Mouse (Mus musculus): ENCODE data around the gene Tmem14c. TPM values are rescaled to one million over a fixed set of nuclear protein-coding genes. Genes with fewer than 3 reads are reported as not detected.

Tmem14c gene
- polyA plus RNA-seq, 1 experiment, result 138 TPM

GRCm38 (mm10) chr13:41045901-41046300 lies 29.8 kb downstream of the Tmem14c start:
- WGBS, result 94% methylated on average over 8 of the region's 8 CpGs
- Histone ChIP-seq H3K27me3 (ENCODE audit: control insufficient read depth, insufficient read depth, low read length) (no peaks in the 10 kb centered on the region), H3K36me3 (ENCODE audit: control insufficient read depth, insufficient read depth, low read length) (no peaks in the 10 kb centered on the region), H3K4me1 (replicated peaks; ENCODE audit: control insufficient read depth, insufficient read depth, low read length) (no peaks in the 10 kb centered on the region), H3K4me3 (ENCODE audit: control insufficient read depth, insufficient read depth, low read length) (no peak overlapping the region), H3K27ac (ENCODE audit: control insufficient read depth, insufficient read depth, low read length) (no peak overlapping the region)
- no peak for TF ChIP-seq CTCF (IDR thresholded peaks at IDR 0.05; ENCODE audit: borderline replicate concordance, control insufficient read depth, extremely low read depth, insufficient read depth, low read length, poor library complexity)
- TF ChIP-seq POLR2A (IDR thresholded peaks at IDR 0.05; ENCODE audit: control insufficient read depth, extremely low read depth, insufficient read depth, low read length, poor library complexity), result no peak
- no peak for DNase-seq

DNA sequence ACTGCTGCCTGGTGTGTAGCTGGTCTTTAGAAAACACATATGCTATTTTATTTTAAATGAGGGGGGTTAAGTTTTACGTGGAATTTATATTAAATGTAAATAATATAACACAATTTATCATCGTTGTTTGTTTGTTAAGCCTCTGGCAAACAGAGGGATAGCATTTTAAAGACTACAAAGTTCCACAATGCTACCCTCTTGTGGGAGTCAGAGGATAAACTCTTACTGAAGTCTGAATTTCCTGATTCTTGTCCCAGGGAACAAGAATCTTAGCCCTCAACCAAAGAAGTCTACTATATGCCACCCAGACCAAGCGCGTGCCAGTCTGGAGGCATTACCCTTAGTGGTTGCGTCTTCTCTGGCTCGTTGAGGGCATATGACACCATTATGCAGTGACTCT lies 31.2 kb downstream of the Tmem14c start:
- Histone ChIP-seq H3K27ac (ENCODE audit: control insufficient read depth, insufficient read depth, low read length) (no peak overlapping the region), H3K36me3 (ENCODE audit: control insufficient read depth, insufficient read depth, low read length) (no peaks in the 10 kb centered on the region), H3K27me3 (ENCODE audit: control insufficient read depth, insufficient read depth, low read length) (no peaks in the 10 kb centered on the region), H3K4me3 (ENCODE audit: control insufficient read depth, insufficient read depth, low read length) (no peak overlapping the region), H3K4me1 (replicated peaks; ENCODE audit: control insufficient read depth, insufficient read depth, low read length) (no peaks in the 10 kb centered on the region)
- 85% methylated on average over 6 of the region's 6 CpGs for WGBS
- no peak for DNase-seq
- TF ChIP-seq POLR2A (IDR thresholded peaks at IDR 0.05; ENCODE audit: control insufficient read depth, extremely low read depth, insufficient read depth, low read length, poor library complexity), result no peak
- no peak for TF ChIP-seq CTCF (IDR thresholded peaks at IDR 0.05; ENCODE audit: borderline replicate concordance, control insufficient read depth, extremely low read depth, insufficient read depth, low read length, poor library complexity)

GRCm38 (mm10) chr13:41051965-41052364 lies 35.9 kb downstream of the Tmem14c start:
- Histone ChIP-seq H3K4me3 (ENCODE audit: control insufficient read depth, insufficient read depth, low read length) (no peak overlapping the region), H3K36me3 (ENCODE audit: control insufficient read depth, insufficient read depth, low read length) (no peaks in the 10 kb centered on the region), H3K27ac (ENCODE audit: control insufficient read depth, insufficient read depth, low read length) (no peak overlapping the region), H3K4me1 (replicated peaks; ENCODE audit: control insufficient read depth, insufficient read depth, low read length) (no peaks in the 10 kb centered on the region), H3K27me3 (ENCODE audit: control insufficient read depth, insufficient read depth, low read length) (no peaks in the 10 kb centered on the region)
- no peak for DNase-seq
- WGBS, result 79% methylated on average over 5 of the region's 5 CpGs
- no peak for TF ChIP-seq CTCF (IDR thresholded peaks at IDR 0.05; ENCODE audit: borderline replicate concordance, control insufficient read depth, extremely low read depth, insufficient read depth, low read length, poor library complexity)
- TF ChIP-seq POLR2A (IDR thresholded peaks at IDR 0.05; ENCODE audit: control insufficient read depth, extremely low read depth, insufficient read depth, low read length, poor library complexity), result no peak

- no peaks in the 10 kb centered on the region for H3K27me3 ChIP-seq (ENCODE audit: control insufficient read depth, insufficient read depth, low read length)
- H3K36me3 ChIP-seq (ENCODE audit: control insufficient read depth, insufficient read depth, low read length), result no peaks in the 10 kb centered on the region
- DNase-seq, result no peak
- H3K4me3 ChIP-seq (ENCODE audit: control insufficient read depth, insufficient read depth, low read length), result no peak overlapping the region
- H3K27ac ChIP-seq (ENCODE audit: control insufficient read depth, insufficient read depth, low read length), result no peak overlapping the region
- TF ChIP-seq POLR2A (IDR thresholded peaks at IDR 0.05; ENCODE audit: control insufficient read depth, extremely low read depth, insufficient read depth, low read length, poor library complexity) (no peak), CTCF (IDR thresholded peaks at IDR 0.05; ENCODE audit: borderline replicate concordance, control insufficient read depth, extremely low read depth, insufficient read depth, low read length, poor library complexity) (no peak)
- 97% methylated on average over 4 of the region's 4 CpGs for WGBS
- H3K4me1 ChIP-seq (replicated peaks; ENCODE audit: control insufficient read depth, insufficient read depth, low read length), result no peaks in the 10 kb centered on the region
Observed at GRCm38 (mm10) chr13:41067618-41068017, 51.5 kb downstream of the Tmem14c start.

GRCm38 (mm10) chr13:41071617-41072016 lies 55.5 kb downstream of the Tmem14c start:
- no peak for DNase-seq

More at GRCm38 (mm10) chr13:41071617-41072016, 55.5 kb downstream of the Tmem14c start:
- Histone ChIP-seq H3K27ac (ENCODE audit: control insufficient read depth, insufficient read depth, low read length) (no peak overlapping the region), H3K4me1 (replicated peaks; ENCODE audit: control insufficient read depth, insufficient read depth, low read length) (no peaks in the 10 kb centered on the region), H3K4me3 (ENCODE audit: control insufficient read depth, insufficient read depth, low read length) (no peak overlapping the region), H3K27me3 (ENCODE audit: control insufficient read depth, insufficient read depth, low read length) (no peaks in the 10 kb centered on the region), H3K36me3 (ENCODE audit: control insufficient read depth, insufficient read depth, low read length) (no peaks in the 10 kb centered on the region)
- TF ChIP-seq CTCF (IDR thresholded peaks at IDR 0.05; ENCODE audit: borderline replicate concordance, control insufficient read depth, extremely low read depth, insufficient read depth, low read length, poor library complexity) (no peak), POLR2A (IDR thresholded peaks at IDR 0.05; ENCODE audit: control insufficient read depth, extremely low read depth, insufficient read depth, low read length, poor library complexity) (no peak)
- WGBS, result 94% methylated on average over 11 of the region's 11 CpGs

Other genes starting within 250 kb of the Tmem14c start
- 1.2 TPM in 2 replicates for gene Gcnt2, start 156.5 kb upstream of the Tmem14c start, polyA plus RNA-seq (2012; rRNA removed)
- gene Pak1ip1, start 15.3 kb upstream of the Tmem14c start, polyA plus RNA-seq (2012; rRNA removed), result 56.6 and 60.2 TPM in 2 replicates
- 0.10 and 0.13 TPM in 2 replicates for gene Mak, start 63.4 kb downstream of the Tmem14c start, polyA plus RNA-seq (2012; rRNA removed)
- 0.08 and 0.23 TPM in 2 replicates for gene Gcm2, start 94.7 kb downstream of the Tmem14c start, polyA plus RNA-seq (2012; rRNA removed)
- 0.03 and 0.05 TPM in 2 replicates for gene Sycp2l, start 98.0 kb downstream of the Tmem14c start, polyA plus RNA-seq (2012; rRNA removed)
- gene Elovl2, start 204.1 kb downstream of the Tmem14c start, polyA plus RNA-seq (2012; rRNA removed), result 0.16 and 0.31 TPM in 2 replicates
- 9.9 and 13.4 TPM in 2 replicates for gene Smim13, start 233.6 kb downstream of the Tmem14c start, polyA plus RNA-seq (2012; rRNA removed)